Mouse (Mus musculus): Measurements from ENCODE around the gene Msl3l2. TPM values are rescaled to one million over a fixed set of nuclear protein-coding genes. Genes with fewer than 3 reads are reported as not detected.

Gene Msl3l2
- total RNA-seq (2014; rRNA removed) (12.6 and 14.4 TPM in 2 replicates), polyA plus RNA-seq (2015; fragmentation: Nextera tagmentation; extraction: Ambion mirVana) (12.4 and 12.9 TPM in 2 replicates)

DNA sequence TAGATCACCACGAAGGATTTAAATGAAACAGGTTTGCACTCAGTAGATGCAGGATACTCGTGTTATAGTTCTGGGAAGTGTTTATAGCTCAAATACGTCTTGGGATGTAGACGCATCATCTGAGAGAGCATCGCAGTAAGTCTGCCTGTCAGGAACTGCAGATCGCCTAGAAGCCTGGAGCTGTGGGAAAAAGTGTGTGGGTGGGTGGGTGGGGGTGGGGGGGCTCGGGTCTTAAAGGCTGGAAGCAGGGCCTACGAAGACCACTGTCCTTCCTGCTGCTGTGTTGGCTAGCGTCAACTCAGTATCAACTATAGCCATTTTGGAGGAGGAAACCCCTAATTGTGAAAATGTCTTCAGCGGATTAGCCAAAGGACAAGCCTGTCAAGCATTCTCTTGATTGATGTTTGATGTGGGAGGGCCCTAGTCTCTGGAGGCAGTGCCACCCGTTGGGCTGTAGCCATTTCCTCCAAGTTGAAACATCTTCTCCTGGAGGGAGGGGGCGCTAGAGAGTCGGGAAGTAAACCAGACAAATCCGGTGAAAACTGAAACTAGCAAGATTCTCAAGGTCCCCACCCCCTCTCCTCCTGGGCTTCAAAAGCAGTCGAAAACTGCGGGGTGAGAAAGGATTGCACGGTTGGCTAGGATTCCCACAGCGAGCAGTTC lies at the start of gene Msl3l2:
Gene Msl3l2, plus strand, starts transcription at position 585 of the 663 bp plus-strand sequence.
- WGBS = 28% methylated on average over 18 of the region's 18 CpGs
- Histone ChIP-seq H3K4me2 (ENCODE audit: low read depth, low read length, poor library complexity, severe bottlenecking) (peak within 1 kb of the TSS; percentile 15), H3K27ac (ENCODE audit: low read depth, low read length) (no peak within 1 kb of the TSS), H3K9ac (replicated peaks; ENCODE audit: low read length, poor library complexity, severe bottlenecking) (no peak within 1 kb of the TSS), H3K9me3 (ENCODE audit: low read length) (no peaks in the 10 kb centered on the region), H3K27me3 (ENCODE audit: insufficient read depth, low read length) (no peaks in the 10 kb centered on the region), H3K4me3 (ENCODE audit: low read depth, low read length) (no peak within 1 kb of the TSS), H3K36me3 (ENCODE audit: insufficient read depth, low read length) (no peaks in the 10 kb centered on the region; the same call in 1 of the 2 replicates), H3K4me1 (ENCODE audit: insufficient read depth, low read length) (no peaks in the 10 kb centered on the region)
- DNase-seq (ENCODE audit: low spot score) (peak; percentile 78), ATAC-seq (ENCODE audit: low FRiP score) (peak; percentile 89)
- peak; percentile 70 for TF ChIP-seq CTCF (IDR thresholded peaks at IDR 0.05)

DNA sequence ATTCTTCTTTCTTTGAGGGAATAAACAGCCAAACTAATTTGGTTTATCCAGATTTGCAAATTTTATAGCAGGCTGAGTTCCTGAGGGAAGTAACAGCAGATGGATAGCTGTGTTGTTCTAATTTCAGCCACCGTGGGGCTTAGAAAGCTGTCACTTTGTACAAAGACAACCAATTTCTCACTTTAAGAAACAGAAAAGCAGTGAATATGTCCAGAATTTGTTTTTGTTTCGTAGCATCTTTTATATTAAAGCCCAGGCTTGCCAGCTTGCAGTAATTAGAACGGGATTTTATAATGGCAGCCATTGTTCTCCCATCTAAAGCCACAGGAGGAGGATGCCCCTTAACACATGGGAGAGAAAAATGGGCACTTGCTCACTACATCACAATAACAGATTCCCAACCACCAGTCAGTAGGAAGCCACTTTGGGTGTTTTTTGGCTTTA lies 47.7 kb upstream of the Msl3l2 start:
- DNase-seq (ENCODE audit: low spot score) (peak; percentile 22), ATAC-seq (ENCODE audit: low FRiP score) (no peak)
- TF ChIP-seq CTCF (IDR thresholded peaks at IDR 0.05) = no peak
- Histone ChIP-seq H3K27me3 (ENCODE audit: insufficient read depth, low read length) (no peaks in the 10 kb centered on the region), H3K27ac (ENCODE audit: low read depth, low read length) (no peak overlapping the region), H3K9me3 (ENCODE audit: low read length) (no peaks in the 10 kb centered on the region), H3K4me3 (ENCODE audit: low read depth, low read length) (no peak overlapping the region), H3K4me1 (ENCODE audit: insufficient read depth, low read length) (no peaks in the 10 kb centered on the region), H3K36me3 (ENCODE audit: insufficient read depth, low read length) (no peaks in the 10 kb centered on the region), H3K9ac (replicated peaks; ENCODE audit: low read length, poor library complexity, severe bottlenecking) (no peak overlapping the region), H3K4me2 (ENCODE audit: low read depth, low read length, poor library complexity, severe bottlenecking) (no peak overlapping the region)
- WGBS = 33% methylated on average over 3 of the region's 3 CpGs

DNA sequence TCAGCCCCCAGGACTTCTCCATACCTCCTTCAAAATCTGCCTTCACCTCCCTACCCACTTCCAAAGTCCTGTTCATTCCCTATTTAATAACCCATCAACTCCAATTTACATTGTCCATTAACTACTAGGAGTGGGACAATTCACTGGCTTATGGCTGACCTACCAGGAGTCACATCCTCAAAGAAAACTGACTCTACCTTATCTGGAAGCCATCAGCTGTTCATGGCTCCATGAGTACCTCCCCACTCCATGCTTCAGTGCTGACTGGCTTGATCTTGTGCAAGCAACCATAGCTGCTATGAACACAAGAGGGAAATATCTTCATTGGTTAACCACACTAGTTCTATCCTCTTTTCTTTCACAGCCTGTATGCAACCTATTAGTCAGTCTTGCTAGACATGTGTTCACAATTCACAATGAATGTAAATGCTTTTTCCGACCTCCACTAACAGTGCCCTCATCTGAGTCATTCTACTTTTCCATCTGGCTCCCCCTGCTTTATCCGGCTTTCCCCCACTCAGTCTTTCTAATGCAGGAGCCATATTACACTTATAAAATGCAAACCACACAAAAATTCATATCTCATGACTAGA lies 45.4 kb upstream of the Msl3l2 start:
- Histone ChIP-seq H3K36me3 (ENCODE audit: insufficient read depth, low read length) (no peaks in the 10 kb centered on the region), H3K4me1 (ENCODE audit: insufficient read depth, low read length) (no peaks in the 10 kb centered on the region), H3K27ac (ENCODE audit: low read depth, low read length) (no peak overlapping the region), H3K9ac (replicated peaks; ENCODE audit: low read length, poor library complexity, severe bottlenecking) (no peak overlapping the region), H3K9me3 (ENCODE audit: low read length) (no peaks in the 10 kb centered on the region), H3K4me3 (ENCODE audit: low read depth, low read length) (no peak overlapping the region), H3K4me2 (ENCODE audit: low read depth, low read length, poor library complexity, severe bottlenecking) (no peak overlapping the region), H3K27me3 (ENCODE audit: insufficient read depth, low read length) (no peaks in the 10 kb centered on the region)
- TF ChIP-seq CTCF (IDR thresholded peaks at IDR 0.05) = no peak
- WGBS = 92% methylated on average over 2 of the region's 2 CpGs
- DNase-seq (ENCODE audit: low spot score) (no peak), ATAC-seq (ENCODE audit: low FRiP score) (no peak)

DNA sequence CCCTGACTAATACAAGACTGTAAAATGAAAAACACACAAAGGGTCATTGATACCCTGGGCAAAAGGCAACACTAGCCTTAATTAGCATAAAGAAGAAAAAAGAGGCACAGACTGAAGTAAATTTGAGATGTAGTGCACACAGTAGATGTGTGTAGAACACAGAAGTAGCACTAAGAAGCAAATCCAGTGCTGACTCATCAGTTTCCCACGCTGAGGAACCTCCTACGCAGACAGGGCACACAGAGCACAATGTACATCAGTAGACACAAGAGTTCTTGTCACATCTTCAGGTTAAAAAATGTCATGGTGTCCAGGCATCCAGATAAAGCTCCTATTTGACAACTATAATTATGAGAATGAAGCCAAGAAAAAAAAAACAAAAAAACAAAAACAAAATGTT lies 44.0 kb upstream of the Msl3l2 start:
- Histone ChIP-seq H3K4me1 (ENCODE audit: insufficient read depth, low read length) (no peaks in the 10 kb centered on the region), H3K4me3 (ENCODE audit: low read depth, low read length) (no peak overlapping the region), H3K9me3 (ENCODE audit: low read length) (no peaks in the 10 kb centered on the region), H3K9ac (replicated peaks; ENCODE audit: low read length, poor library complexity, severe bottlenecking) (no peak overlapping the region), H3K27me3 (ENCODE audit: insufficient read depth, low read length) (no peaks in the 10 kb centered on the region), H3K4me2 (ENCODE audit: low read depth, low read length, poor library complexity, severe bottlenecking) (no peak overlapping the region), H3K36me3 (ENCODE audit: insufficient read depth, low read length) (no peaks in the 10 kb centered on the region), H3K27ac (ENCODE audit: low read depth, low read length) (no peak overlapping the region)
- DNase-seq (ENCODE audit: low spot score) (no peak), ATAC-seq (ENCODE audit: low FRiP score) (no peak)
- 92% methylated on average over 2 of the region's 2 CpGs for WGBS
- no peak for TF ChIP-seq CTCF (IDR thresholded peaks at IDR 0.05)

DNA sequence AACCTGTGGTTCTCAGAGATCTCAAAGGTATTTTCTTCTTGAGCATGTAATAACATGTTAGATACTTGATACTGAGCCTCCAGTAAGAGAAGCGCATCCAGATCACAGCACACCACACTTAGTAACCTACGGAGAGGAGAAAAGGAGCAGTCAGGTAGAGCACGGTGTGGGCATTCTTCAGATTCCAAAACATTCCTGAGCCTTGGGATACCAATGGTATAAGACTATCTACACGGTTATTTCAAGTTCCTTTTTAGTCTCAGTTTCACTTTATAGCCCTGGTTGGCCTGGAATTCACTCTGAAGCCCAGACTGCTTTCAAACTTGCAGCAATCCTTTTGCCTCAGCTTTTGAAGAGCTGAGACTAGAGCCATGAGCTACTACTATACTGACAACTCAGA lies 17.0 kb upstream of the Msl3l2 start:
- Histone ChIP-seq H3K4me2 (ENCODE audit: low read depth, low read length, poor library complexity, severe bottlenecking) (no peak overlapping the region), H3K9me3 (ENCODE audit: low read length) (no peaks in the 10 kb centered on the region), H3K9ac (replicated peaks; ENCODE audit: low read length, poor library complexity, severe bottlenecking) (no peak overlapping the region), H3K4me1 (ENCODE audit: insufficient read depth, low read length) (no peaks in the 10 kb centered on the region), H3K27me3 (ENCODE audit: insufficient read depth, low read length) (no peaks in the 10 kb centered on the region), H3K36me3 (ENCODE audit: insufficient read depth, low read length) (no peaks in the 10 kb centered on the region), H3K4me3 (ENCODE audit: low read depth, low read length) (no peak overlapping the region), H3K27ac (ENCODE audit: low read depth, low read length) (no peak overlapping the region)
- no peak for DNase-seq (ENCODE audit: low spot score)
- WGBS = 89% methylated on average over 4 of the region's 4 CpGs
- no peak for ATAC-seq (ENCODE audit: low FRiP score)
- TF ChIP-seq CTCF (IDR thresholded peaks at IDR 0.05) = no peak

DNA sequence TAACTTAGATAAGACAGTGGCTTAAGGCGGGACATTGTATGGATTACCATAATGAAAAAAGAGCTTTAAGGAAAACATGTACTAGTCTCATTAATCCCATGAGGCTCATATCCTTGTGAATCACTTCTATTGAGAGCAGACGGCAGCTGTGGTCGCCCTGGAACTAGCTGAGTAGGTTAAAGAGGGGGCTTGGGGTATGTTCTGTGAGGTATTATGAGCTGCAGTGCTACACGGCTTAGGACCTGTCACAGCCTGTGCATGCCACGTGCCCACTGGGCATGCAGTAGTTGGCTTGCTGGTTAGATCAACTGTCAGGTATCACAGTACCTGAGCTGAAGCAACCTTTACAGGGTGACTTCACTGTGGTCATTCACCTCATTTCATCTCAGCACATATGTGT lies 12.1 kb upstream of the Msl3l2 start:
- 74% methylated on average over 5 of the region's 5 CpGs for WGBS
- H3K27ac ChIP-seq (ENCODE audit: low read depth, low read length) = no peak overlapping the region
- H3K4me3 ChIP-seq (ENCODE audit: low read depth, low read length) = no peak overlapping the region
- no peaks in the 10 kb centered on the region for H3K27me3 ChIP-seq (ENCODE audit: insufficient read depth, low read length)
- no peak for ATAC-seq (ENCODE audit: low FRiP score)
- H3K9me3 ChIP-seq (ENCODE audit: low read length) = no peaks in the 10 kb centered on the region
- no peak for TF ChIP-seq CTCF (IDR thresholded peaks at IDR 0.05)
- H3K9ac ChIP-seq (replicated peaks; ENCODE audit: low read length, poor library complexity, severe bottlenecking) = no peak overlapping the region
- no peak overlapping the region for H3K4me2 ChIP-seq (ENCODE audit: low read depth, low read length, poor library complexity, severe bottlenecking)
- no peaks in the 10 kb centered on the region for H3K36me3 ChIP-seq (ENCODE audit: insufficient read depth, low read length)
- no peak for DNase-seq (ENCODE audit: low spot score)
- no peaks in the 10 kb centered on the region for H3K4me1 ChIP-seq (ENCODE audit: insufficient read depth, low read length)
